Mouse (Mus musculus): ENCODE measurements around the gene Gm8334.
"Not testable (repeated sequence)": the region's sequence is repeated elsewhere in the genome, so short reads cannot be mapped to it uniquely, and the experiment has no call there.

The Gm8334 gene

DNA sequence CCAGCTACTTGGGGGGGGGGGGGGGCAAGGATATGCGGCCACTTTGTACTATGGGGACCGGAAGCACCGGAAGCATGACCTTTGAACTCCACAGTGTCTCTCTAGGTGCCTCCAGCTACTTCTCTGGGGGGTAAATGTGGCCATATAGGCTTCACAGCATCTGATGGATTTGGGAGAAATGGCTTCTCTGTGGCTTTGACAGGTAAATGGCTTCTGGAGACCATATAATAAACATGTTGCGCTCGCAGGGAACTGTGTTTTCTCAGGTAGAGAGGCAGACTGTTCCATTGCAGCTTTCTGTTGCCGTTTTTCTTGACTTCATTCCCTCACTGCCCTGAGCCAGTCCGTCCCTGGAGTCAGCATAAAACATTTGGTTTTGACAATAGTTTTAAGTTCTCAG is at the start of gene Gm8334:
Gene Gm8334, minus strand, starts transcription at position 101 of the 400 bp plus-strand sequence.
- DNase-seq (ENCODE audit: low read depth, low spot score): not testable (repeated sequence)

DNA sequence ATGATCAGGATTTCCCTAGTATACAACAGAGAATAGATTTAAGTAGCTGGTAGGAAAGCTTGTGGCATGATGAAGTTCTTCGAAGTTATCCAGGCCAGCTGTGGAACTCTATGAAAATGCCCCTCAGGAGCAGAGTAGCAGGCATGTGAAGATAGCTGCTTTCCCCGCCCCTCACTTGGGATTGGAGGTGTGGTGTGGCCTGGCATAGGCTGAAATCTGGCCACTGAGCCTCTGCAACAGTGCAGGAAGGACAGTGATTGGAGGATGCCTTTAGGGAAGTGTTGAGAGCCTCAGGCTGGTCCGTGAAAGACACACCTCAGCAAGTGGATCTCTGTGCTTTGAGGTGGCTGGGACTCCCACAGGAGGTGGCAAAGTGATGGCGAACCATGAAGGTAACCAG is 48.3 kb upstream of the Gm8334 start, which contains the start of gene Gm15127:
Gene Gm15127, plus strand, starts transcription at position 301 of the 400 bp plus-strand sequence.
- DNase-seq (ENCODE audit: low read depth, low spot score): not testable (repeated sequence)

All from brain, adult 2 months (tissue).